Comparison of ENCODE assay signal across 8 mouse cellular contexts in genomic region chr9:44336093-44336406, GRCm38 (mm10). TPM values are rescaled to one million over a fixed set of nuclear protein-coding genes. Genes with fewer than 3 reads are reported as not detected.
DNase-seq lines count a peak whose midpoint lies in the region; ATAC-seq and TF ChIP-seq lines count a peak whose summit lies in the region.

No protein-coding gene starts in this region.

- no peaks in the 10 kb centered on the region for H3K9me3 ChIP-seq in stomach, postnatal 0 days (ENCODE audit: control insufficient read depth, low read length)

- no peak for TF ChIP-seq EP300 in stomach, postnatal 0 days (optimal IDR thresholded peaks at IDR 0.05)

- no peak for TF ChIP-seq POLR2A in thymus, adult 2 months (IDR thresholded peaks at IDR 0.05; ENCODE audit: control insufficient read depth, extremely low read depth, insufficient read depth, low read length, poor library complexity)
- TF ChIP-seq POLR2A in liver, adult 2 months (IDR thresholded peaks at IDR 0.05; ENCODE audit: extremely low read depth, insufficient read depth, low read length), result no peak

- H3K79me2 ChIP-seq in liver, adult 2 months (ENCODE audit: control insufficient read depth, insufficient read depth, low read length), result no peaks in the 10 kb centered on the region; the same call in 1 of the 2 replicates

- ATAC-seq in stomach, postnatal 0 days (ENCODE audit: low FRiP score, low TSS enrichment), result no peak

- DNase-seq in embryo, embryonic 10 days (ENCODE audit: low spot score), result peak; percentile 20
- DNase-seq in embryo, embryonic 10.5 days (ENCODE audit: low spot score), result no peak
- no peak for DNase-seq in thymus, adult 2 months
- no peak for DNase-seq in thymus, postnatal 0 days (ENCODE audit: low spot score)
- DNase-seq in liver, adult 2 months (ENCODE audit: extremely low read depth, low read depth, low spot score), result no peak
- no peak for DNase-seq in stomach, postnatal 0 days (ENCODE audit: low spot score)
- no peak for DNase-seq in cerebellum, adult 18-20 months
- DNase-seq in gastrocnemius, adult 18-20 months (ENCODE audit: low spot score), result no peak

- peak overlapping the region; percentile 73 for H3K4me3 ChIP-seq in thymus, adult 2 months (ENCODE audit: control insufficient read depth, insufficient read depth, low read length)
- H3K4me3 ChIP-seq in liver, adult 2 months (ENCODE audit: insufficient read depth, low read depth, low read length), result no peak overlapping the region
- H3K4me3 ChIP-seq in stomach, postnatal 0 days (ENCODE audit: low read depth, low read length), result peak overlapping the region; percentile 78

- TF ChIP-seq CTCF in thymus, adult 2 months (IDR thresholded peaks at IDR 0.05; ENCODE audit: borderline replicate concordance, control insufficient read depth, extremely low read depth, insufficient read depth, low read length, poor library complexity), result no peak
- no peak for TF ChIP-seq CTCF in liver, adult 2 months (IDR thresholded peaks at IDR 0.05; ENCODE audit: low read depth, low read length)
- no peak for TF ChIP-seq CTCF in stomach, postnatal 0 days (IDR thresholded peaks at IDR 0.05; ENCODE audit: low read depth)

- 5% methylated on average over 5 of the region's 5 CpGs for WGBS in thymus, adult 2 months
- 16% methylated on average over 5 of the region's 5 CpGs for WGBS in liver, adult 2 months
- 2% methylated on average over 5 of the region's 5 CpGs for WGBS in stomach, postnatal 0 days

- no peaks in the 10 kb centered on the region for H3K27me3 ChIP-seq in thymus, adult 2 months (ENCODE audit: control insufficient read depth, insufficient read depth, low read length)
- no peaks in the 10 kb centered on the region for H3K27me3 ChIP-seq in liver, adult 2 months (ENCODE audit: control insufficient read depth, insufficient read depth, low read length)
- no peaks in the 10 kb centered on the region for H3K27me3 ChIP-seq in stomach, postnatal 0 days (ENCODE audit: control insufficient read depth, insufficient read depth, low read length)

- peaks cover 11% of the 10 kb centered on the region for H3K4me1 ChIP-seq in thymus, adult 2 months (replicated peaks; ENCODE audit: control insufficient read depth, insufficient read depth, low read length)
- peaks cover 6% of the 10 kb centered on the region for H3K4me1 ChIP-seq in liver, adult 2 months (ENCODE audit: control insufficient read depth, insufficient read depth, low read length)
- H3K4me1 ChIP-seq in stomach, postnatal 0 days (replicated peaks; ENCODE audit: control insufficient read depth, insufficient read depth), result no peaks in the 10 kb centered on the region

- no peak overlapping the region; the same call in 1 of the 2 replicates for H3K27ac ChIP-seq in thymus, adult 2 months (ENCODE audit: control insufficient read depth, insufficient read depth, low read length)
- H3K27ac ChIP-seq in liver, adult 2 months (replicated peaks; ENCODE audit: insufficient read depth, low read depth, low read length), result no peak overlapping the region
- no peak overlapping the region for H3K27ac ChIP-seq in stomach, postnatal 0 days (replicated peaks)

- peak overlapping the region; percentile 55; the same call in 1 of the 2 replicates for H3K9ac ChIP-seq in liver, adult 2 months (ENCODE audit: low read depth, low read length)
- H3K9ac ChIP-seq in stomach, postnatal 0 days (ENCODE audit: low read length), result peak overlapping the region; percentile 91

- peak overlapping the region; percentile 94 for H3K4me2 ChIP-seq in stomach, postnatal 0 days (replicated peaks; ENCODE audit: low read depth)

- peaks cover 10% of the 10 kb centered on the region for H3K36me3 ChIP-seq in thymus, adult 2 months (ENCODE audit: control insufficient read depth, insufficient read depth, low read length)
- H3K36me3 ChIP-seq in liver, adult 2 months (ENCODE audit: control insufficient read depth, insufficient read depth, low read length), result peaks cover 21% of the 10 kb centered on the region; the same call in 1 of the 2 replicates
- H3K36me3 ChIP-seq in stomach, postnatal 0 days (ENCODE audit: control insufficient read depth, insufficient read depth, low read length), result peaks cover 24% of the 10 kb centered on the region; the same call in 1 of the 2 replicates

RNA-seq across cellular contexts. Expression of gene H2afx, which starts 1.6 kb away (rescaled TPM):
- 891 and 1,033 TPM in 2 replicates for polyA plus RNA-seq in thymus, adult 2 months (2012; rRNA removed)
- 454 and 470 TPM in 2 replicates for polyA plus RNA-seq in thymus, postnatal 0 days (2015; fragmentation: Nextera tagmentation; extraction: Ambion mirVana)
- total RNA-seq in liver, adult 2 months (2014; rRNA removed), result 5.6 and 11.2 TPM in 2 replicates
- 22.5 and 23.6 TPM in 2 replicates for polyA plus RNA-seq in liver, adult 2 months (2012; rRNA removed)
- polyA plus RNA-seq in stomach, postnatal 0 days (2015; fragmentation: Nextera tagmentation; extraction: Ambion mirVana), result 78.7 and 93.6 TPM in 2 replicates
- 10 to 100 TPM in 1 of 2 experiments, 1 to 10 TPM in 1; 7.8 to 10.4 TPM for total RNA-seq in gastrocnemius, adult 18-20 months (2021)

RNA-seq across cellular contexts. Expression of gene Hmbs, which starts 8.0 kb away (rescaled TPM):
- polyA plus RNA-seq in thymus, adult 2 months (2012; rRNA removed), result 40.7 and 42.2 TPM in 2 replicates
- 74.7 and 79.0 TPM in 2 replicates for polyA plus RNA-seq in thymus, postnatal 0 days (2015; fragmentation: Nextera tagmentation; extraction: Ambion mirVana)
- total RNA-seq in liver, adult 2 months (2014; rRNA removed), result 61.3 and 67.7 TPM in 2 replicates
- 58.8 and 61.4 TPM in 2 replicates for polyA plus RNA-seq in liver, adult 2 months (2012; rRNA removed)
- 68.8 and 71.5 TPM in 2 replicates for polyA plus RNA-seq in stomach, postnatal 0 days (2015; fragmentation: Nextera tagmentation; extraction: Ambion mirVana)
- 10 to 100 TPM; 20.8 to 24.7 TPM for total RNA-seq in gastrocnemius, adult 18-20 months (2021)

RNA-seq across cellular contexts. Expression of gene Dpagt1, which starts 10.2 kb away (rescaled TPM):
- polyA plus RNA-seq in thymus, adult 2 months (2012; rRNA removed), result 47.9 and 49.5 TPM in 2 replicates
- 25.7 and 25.8 TPM in 2 replicates for polyA plus RNA-seq in thymus, postnatal 0 days (2015; fragmentation: Nextera tagmentation; extraction: Ambion mirVana)
- total RNA-seq in liver, adult 2 months (2014; rRNA removed), result 8.7 and 13.1 TPM in 2 replicates
- polyA plus RNA-seq in liver, adult 2 months (2012; rRNA removed), result 57.4 and 71.7 TPM in 2 replicates
- 26.9 and 27.8 TPM in 2 replicates for polyA plus RNA-seq in stomach, postnatal 0 days (2015; fragmentation: Nextera tagmentation; extraction: Ambion mirVana)
- 10 to 100 TPM; 13.2 to 13.4 TPM for total RNA-seq in gastrocnemius, adult 18-20 months (2021)

RNA-seq across cellular contexts. Expression of gene C2cd2l, which starts 16.0 kb away (rescaled TPM):
- 94.1 and 110 TPM in 2 replicates for polyA plus RNA-seq in thymus, adult 2 months (2012; rRNA removed)
- 11.0 and 11.2 TPM in 2 replicates for polyA plus RNA-seq in thymus, postnatal 0 days (2015; fragmentation: Nextera tagmentation; extraction: Ambion mirVana)
- 5.2 and 7.9 TPM in 2 replicates for total RNA-seq in liver, adult 2 months (2014; rRNA removed)
- polyA plus RNA-seq in liver, adult 2 months (2012; rRNA removed), result 60.1 and 60.9 TPM in 2 replicates
- 7.4 and 7.5 TPM in 2 replicates for polyA plus RNA-seq in stomach, postnatal 0 days (2015; fragmentation: Nextera tagmentation; extraction: Ambion mirVana)
- total RNA-seq in gastrocnemius, adult 18-20 months (2021), result 10 to 100 TPM; 14.1 to 14.8 TPM

RNA-seq across cellular contexts. Expression of gene Vps11, which starts 25.4 kb away (rescaled TPM):
- 37.9 and 40.8 TPM in 2 replicates for polyA plus RNA-seq in thymus, adult 2 months (2012; rRNA removed)
- polyA plus RNA-seq in thymus, postnatal 0 days (2015; fragmentation: Nextera tagmentation; extraction: Ambion mirVana), result 30.1 and 30.5 TPM in 2 replicates
- 14.5 and 22.0 TPM in 2 replicates for total RNA-seq in liver, adult 2 months (2014; rRNA removed)
- 15.9 and 17.0 TPM in 2 replicates for polyA plus RNA-seq in liver, adult 2 months (2012; rRNA removed)
- 15.8 and 18.2 TPM in 2 replicates for polyA plus RNA-seq in stomach, postnatal 0 days (2015; fragmentation: Nextera tagmentation; extraction: Ambion mirVana)
- total RNA-seq in gastrocnemius, adult 18-20 months (2021), result 10 to 100 TPM; 17.7 to 17.8 TPM
